ENCODE assay signal across 9 mouse cellular contexts in the genomic region with DNA sequence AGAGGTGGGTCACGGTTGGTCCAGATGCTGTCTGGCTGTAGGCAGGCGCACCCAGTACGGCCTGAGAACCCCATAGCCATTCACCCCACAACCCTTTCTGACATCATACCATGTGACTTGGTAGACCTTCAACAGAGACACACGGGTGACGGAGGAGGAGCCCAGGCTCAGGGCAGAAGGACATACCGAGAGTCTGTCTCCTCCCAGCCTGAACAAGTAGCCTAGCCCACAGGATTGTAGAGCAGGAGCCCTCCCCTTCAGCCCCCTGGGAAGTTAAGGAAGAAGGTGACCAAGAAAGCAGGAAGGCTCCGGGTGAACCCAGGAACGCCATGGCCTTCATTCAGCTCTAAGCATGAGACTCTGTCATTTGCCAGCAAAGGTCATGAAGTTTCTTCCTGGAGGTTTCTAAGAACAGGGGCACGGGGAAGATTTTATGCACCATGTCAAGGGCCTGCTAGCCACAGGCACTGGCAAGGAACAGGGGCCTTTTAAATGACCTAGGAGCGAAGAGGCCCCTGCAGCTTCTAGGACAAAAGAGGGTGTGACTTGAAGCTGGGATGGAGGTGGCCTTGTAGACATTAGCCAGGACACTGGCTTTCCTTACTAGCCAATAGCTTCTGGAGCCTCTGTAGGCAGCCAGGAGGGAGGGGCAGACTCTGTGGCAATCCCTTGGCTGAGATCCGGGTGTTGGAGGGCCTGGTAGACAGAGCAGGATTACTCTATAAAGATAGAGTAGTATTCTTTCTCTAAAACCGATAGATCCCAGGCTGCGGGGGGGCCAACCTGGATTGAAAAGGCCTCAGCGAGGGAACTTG. TPM values are rescaled to one million over a fixed set of nuclear protein-coding genes. Genes with fewer than 3 reads are reported as not detected.
A peak's percentile ranks its signal among the peaks of the same experiment; 100 is the strongest.
DNase-seq lines count a peak whose midpoint lies in the region; ATAC-seq lines count a peak whose summit lies in the region.
"Had no signal": no experiment of that assay in that cellular context is flagged by ENCODE, and none has a peak within 500 bp of the region (broad histone marks: within the 10 kb centered on the region; RNA-seq: fewer than 3 reads in every experiment).

No protein-coding gene starts in this region.

- no peaks in the 10 kb centered on the region for H3K9me3 ChIP-seq in midbrain, embryonic 15.5 days

- peak overlapping the region; percentile 99 for H3K27ac ChIP-seq in brown adipose tissue, adult 24 weeks (replicated peaks; ENCODE audit: low read depth, low read length)
- peak overlapping the region; percentile 100 for H3K27ac ChIP-seq in midbrain, embryonic 15.5 days

- peak; percentile 72 for DNase-seq in ovary, adult 18-20 months (ENCODE audit: low spot score)
- no peak for DNase-seq in ovary, postnatal 14 days (ENCODE audit: low spot score)
- peak; percentile 50 for DNase-seq in gastrocnemius, postnatal 14 days
- DNase-seq in kidney, adult 9 months = peak; percentile 82
- DNase-seq in frontal cortex, postnatal 25 days (ENCODE audit: low spot score in 2 of 2) = no peak
- no peak for DNase-seq in left cerebral cortex, postnatal 36 days (ENCODE audit: low spot score in 2 of 2)

- peaks cover 31% of the 10 kb centered on the region for H3K4me1 ChIP-seq in brown adipose tissue, adult 24 weeks (ENCODE audit: control insufficient read depth, insufficient read depth, insufficient read length, low read length)
- H3K4me1 ChIP-seq in midbrain, embryonic 15.5 days = peaks cover 39% of the 10 kb centered on the region

- no peak for ATAC-seq in midbrain, embryonic 15.5 days (replicated peaks)

- H3K27me3 ChIP-seq in midbrain, embryonic 15.5 days (replicated peaks) = no peaks in the 10 kb centered on the region

- peak overlapping the region; percentile 31; the same call in 1 of the 2 replicates for H3K9ac ChIP-seq in midbrain, embryonic 15.5 days
- H3K9ac ChIP-seq: lung, embryonic 14.5 days had no signal

- peak overlapping the region; percentile 45 for H3K4me2 ChIP-seq in midbrain, embryonic 15.5 days

- H3K36me3 ChIP-seq in midbrain, embryonic 15.5 days (replicated peaks) = no peaks in the 10 kb centered on the region

- peak overlapping the region; percentile 4; the same call in 1 of the 2 replicates for H3K4me3 ChIP-seq in brown adipose tissue, adult 24 weeks (ENCODE audit: insufficient read depth, low read depth, low read length)
- H3K4me3 ChIP-seq in midbrain, embryonic 15.5 days = no peak overlapping the region

- WGBS in midbrain, embryonic 15.5 days = 30% methylated on average over 14 of the region's 14 CpGs

- intact Hi-C loops in gastrocnemius, postnatal 14 days (cut with DNase I; ENCODE audit: low total_unique reads) = no loop called here
- intact Hi-C loops in left cerebral cortex, postnatal 36 days (cut with DNase I) = no loop called here

RNA-seq across cellular contexts. Expression of a gene that starts 52.0 kb away (rescaled TPM):
- 172 and 175 TPM in 2 replicates for polyA plus RNA-seq in brown adipose tissue, adult 24 weeks (2012; ENCODE audit: insufficient read depth, insufficient read length, missing spikeins)
- total RNA-seq in gastrocnemius, postnatal 14 days (2021) = 100 to 1,000 TPM; 133 to 139 TPM
- 27.3 and 31.2 TPM in 2 replicates for polyA plus RNA-seq in midbrain, embryonic 15.5 days (2015; fragmentation: Nextera tagmentation; extraction: Ambion mirVana)
- 10 to 100 TPM; 37.5 to 51.4 TPM for total RNA-seq in left cerebral cortex, postnatal 36 days (2021)

Comparison
In these comparisons a context has a peak if more than half of its experiments do, and no peak if none do; other contexts are left out.
1. DNase-seq: peak in ovary, adult 18-20 months (single experiment), gastrocnemius, postnatal 14 days (single experiment) and kidney, adult 9 months (single experiment); none in ovary, postnatal 14 days (single experiment), frontal cortex, postnatal 25 days (0 of 2) and left cerebral cortex, postnatal 36 days (0 of 2).